Mouse (Mus musculus) midbrain, embryonic 13.5 days (tissue): ENCODE results near the gene 4930442H23Rik. TPM values are rescaled to one million over a fixed set of nuclear protein-coding genes. Genes with fewer than 3 reads are reported as not detected.
"Not testable (repeated sequence)": the region's sequence is repeated elsewhere in the genome, so short reads cannot be mapped to it uniquely, and the experiment has no call there.

Experiments
- ATAC-seq: fragments of 200-750 bp; cut with Nextera tagmentation; 2 replicates; pipeline ENCODE4 v1.8.0; 2017; ENCODE audit warnings: mild to moderate bottlenecking, moderate TSS enrichment, moderate library complexity
- H3K27ac ChIP-seq: fragments of 300-500 bp; sonication (generic); 2 replicates; pipeline ENCODE4 v1.5.1; 2015; ENCODE audit warnings: inconsistent platforms, mild to moderate bottlenecking, moderate library complexity
- H3K27me3 ChIP-seq: fragments of 300-500 bp; sonication (generic); 2 replicates; pipeline ENCODE4 v1.6.1; 2015; ENCODE audit warnings: mild to moderate bottlenecking, inconsistent platforms
- H3K36me3 ChIP-seq: fragments of 300-500 bp; sonication (generic); 2 replicates; pipeline ENCODE4 v1.6.1; 2015; ENCODE audit warnings: mild to moderate bottlenecking, inconsistent platforms
- H3K4me1 ChIP-seq: fragments of 300-500 bp; sonication (generic); replicated peaks from 2 replicates; pipeline ENCODE4 v1.6.1; 2015; ENCODE audit warnings: inconsistent platforms
- H3K4me2 ChIP-seq: fragments of 300-500 bp; sonication (generic); replicated peaks from 2 replicates; pipeline ENCODE4 v1.6.1; 2015; ENCODE audit warnings: moderate library complexity, mild to moderate bottlenecking, inconsistent platforms
- H3K4me3 ChIP-seq: fragments of 300-500 bp; sonication (generic); replicated peaks from 2 replicates; pipeline ENCODE4 v1.5.1; 2015; ENCODE audit warnings: mild to moderate bottlenecking, inconsistent platforms
- H3K9ac ChIP-seq: fragments of 300-500 bp; sonication (generic); replicated peaks from 2 replicates; pipeline ENCODE4 v1.6.1; 2015; ENCODE audit warnings: mild to moderate bottlenecking, inconsistent platforms
- H3K9me3 ChIP-seq: fragments of 300-500 bp; sonication (generic); 2 replicates; pipeline ENCODE4 v1.6.1; 2016; ENCODE audit warnings: mild to moderate bottlenecking, inconsistent platforms
- WGBS: fragments of 180-500 bp; shearing (Covaris S2); methylation state at CpG from one replicate; pipeline ENCODE4 v1.1.7; 2015; 5-methylcytosine and 5-hydroxymethylcytosine counted together
- polyA plus RNA-seq: library from polyadenylated mRNA; unstranded; fragments of >200 nt; fragmentation: Nextera tagmentation; extraction: Ambion mirVana; gene quantifications from 2 replicates; pipeline ENCODE4 v1.2.1, GENCODE M21; 2015

Gene 4930442H23Rik
- polyA plus RNA-seq, 1 experiment from 2014 or later, result 0.12 TPM

DNA sequence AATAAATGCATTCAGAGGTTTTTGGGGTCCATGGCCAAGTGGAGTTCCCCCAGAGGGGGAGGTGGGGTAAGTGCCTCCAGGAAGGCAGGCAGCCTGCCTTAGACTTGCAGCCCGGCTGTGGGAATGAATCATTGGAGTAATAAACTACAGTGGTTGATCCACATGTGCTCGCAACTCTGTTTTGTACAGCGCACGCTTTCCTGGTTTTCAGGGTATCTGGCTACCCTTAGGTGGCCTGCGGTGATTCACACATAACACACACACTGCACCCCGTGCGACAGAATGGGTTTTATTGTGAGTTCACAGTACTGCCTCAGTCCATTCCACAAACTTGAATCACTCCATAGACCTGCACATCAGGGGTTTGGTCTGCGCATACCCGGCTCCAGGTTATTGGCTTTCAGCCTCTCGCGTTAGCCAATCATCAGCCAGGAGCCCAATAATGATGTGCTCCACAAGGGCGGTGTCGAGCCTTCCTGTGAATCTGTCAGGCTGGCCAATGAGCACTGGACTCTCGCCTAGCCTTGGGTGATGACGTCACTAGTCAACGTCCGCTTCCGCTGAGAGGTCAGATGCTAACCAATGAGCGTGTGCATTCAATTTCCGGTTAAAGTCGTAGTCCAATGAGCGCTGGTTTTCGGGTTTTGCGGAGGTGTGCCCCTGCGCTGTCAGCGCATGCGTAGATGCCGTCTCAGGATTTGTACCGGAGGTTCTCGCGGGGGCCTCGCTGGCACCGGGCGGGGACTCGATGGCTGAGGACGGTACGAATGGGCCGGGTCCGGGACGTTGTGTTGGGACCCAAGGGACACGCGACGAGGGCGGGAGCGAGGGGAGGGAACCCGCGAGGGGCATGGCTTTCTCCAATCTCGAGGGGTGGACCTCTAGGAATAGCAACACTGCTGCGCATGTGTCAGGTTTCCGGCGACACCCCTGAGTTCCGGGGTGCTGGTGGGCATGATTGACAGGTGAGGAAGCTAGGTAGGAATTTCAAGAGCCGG, 1.0 kb downstream of the 4930442H23Rik start, which contains the start of gene Dapk3:
Gene Dapk3, plus strand, starts transcription at position 670 of the 998 bp plus-strand sequence.
- peaks cover 82% of the 10 kb centered on the region for H3K36me3 ChIP-seq
- peak within 1 kb of the TSS; percentile 72 for H3K9ac ChIP-seq
- H3K4me1 ChIP-seq, result peaks cover 36% of the 10 kb centered on the region
- no peaks in the 10 kb centered on the region for H3K9me3 ChIP-seq
- WGBS, result 4% methylated on average over 53 of the region's 53 CpGs
- peak within 1 kb of the TSS; percentile 64 for H3K4me2 ChIP-seq
- H3K4me3 ChIP-seq, result peak within 1 kb of the TSS; percentile 53
- H3K27me3 ChIP-seq, result no peaks in the 10 kb centered on the region
- H3K27ac ChIP-seq, result peak within 1 kb of the TSS; percentile 85
- ATAC-seq, result peak; percentile 96

DNA sequence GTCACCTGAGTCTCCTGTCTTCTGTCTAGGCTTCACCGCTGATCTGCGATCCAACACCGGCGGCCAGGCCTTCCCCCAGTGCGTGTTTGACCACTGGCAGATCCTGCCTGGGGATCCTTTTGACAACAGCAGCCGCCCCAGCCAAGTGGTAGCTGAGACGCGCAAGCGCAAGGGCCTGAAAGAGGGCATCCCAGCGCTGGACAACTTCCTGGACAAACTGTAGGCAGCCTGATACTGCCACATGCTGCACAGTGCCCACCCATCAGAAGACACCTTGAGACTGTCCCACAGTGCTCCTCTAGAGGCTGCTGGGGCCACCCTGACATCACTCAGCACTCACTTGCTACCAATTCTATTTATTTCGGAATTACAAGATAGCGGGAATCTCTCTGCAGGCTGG, 1.8 kb downstream of the 4930442H23Rik start:
- ATAC-seq, H3K4me2 ChIP-seq, H3K9me3 ChIP-seq, H3K4me3 ChIP-seq, H3K9ac ChIP-seq, H3K27me3 ChIP-seq: not testable (repeated sequence)
- WGBS, result 82% methylated on average over 12 of the region's 12 CpGs
- H3K4me1 ChIP-seq, result peaks cover 43% of the 10 kb centered on the region
- H3K27ac ChIP-seq, result peak overlapping the region; percentile 58
- H3K36me3 ChIP-seq, result peaks cover 77% of the 10 kb centered on the region

DNA sequence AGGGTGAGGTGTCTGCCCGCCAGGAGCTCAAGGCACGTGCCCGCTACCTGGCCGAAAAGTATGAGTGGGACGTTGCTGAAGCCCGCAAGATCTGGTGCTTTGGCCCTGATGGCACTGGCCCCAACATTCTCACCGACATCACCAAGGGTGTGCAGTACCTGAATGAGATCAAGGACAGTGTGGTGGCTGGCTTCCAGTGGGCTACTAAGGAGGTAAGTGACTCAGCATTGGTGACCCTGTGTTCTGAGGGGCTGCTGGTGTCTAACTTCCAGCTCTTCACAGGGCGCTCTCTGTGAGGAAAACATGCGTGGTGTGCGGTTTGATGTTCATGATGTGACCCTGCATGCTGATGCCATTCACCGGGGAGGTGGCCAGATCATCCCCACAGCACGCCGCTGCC, 2.7 kb downstream of the 4930442H23Rik start:
- no peaks in the 10 kb centered on the region for H3K9me3 ChIP-seq
- H3K36me3 ChIP-seq, result peaks cover 71% of the 10 kb centered on the region
- H3K9ac ChIP-seq, result no peak overlapping the region
- no peak for ATAC-seq
- no peak overlapping the region for H3K4me2 ChIP-seq
- 94% methylated on average over 13 of the region's 13 CpGs for WGBS
- H3K27me3 ChIP-seq, result no peaks in the 10 kb centered on the region
- H3K4me1 ChIP-seq, result peaks cover 45% of the 10 kb centered on the region
- H3K4me3 ChIP-seq, result no peak overlapping the region
- H3K27ac ChIP-seq, result no peak overlapping the region

DNA sequence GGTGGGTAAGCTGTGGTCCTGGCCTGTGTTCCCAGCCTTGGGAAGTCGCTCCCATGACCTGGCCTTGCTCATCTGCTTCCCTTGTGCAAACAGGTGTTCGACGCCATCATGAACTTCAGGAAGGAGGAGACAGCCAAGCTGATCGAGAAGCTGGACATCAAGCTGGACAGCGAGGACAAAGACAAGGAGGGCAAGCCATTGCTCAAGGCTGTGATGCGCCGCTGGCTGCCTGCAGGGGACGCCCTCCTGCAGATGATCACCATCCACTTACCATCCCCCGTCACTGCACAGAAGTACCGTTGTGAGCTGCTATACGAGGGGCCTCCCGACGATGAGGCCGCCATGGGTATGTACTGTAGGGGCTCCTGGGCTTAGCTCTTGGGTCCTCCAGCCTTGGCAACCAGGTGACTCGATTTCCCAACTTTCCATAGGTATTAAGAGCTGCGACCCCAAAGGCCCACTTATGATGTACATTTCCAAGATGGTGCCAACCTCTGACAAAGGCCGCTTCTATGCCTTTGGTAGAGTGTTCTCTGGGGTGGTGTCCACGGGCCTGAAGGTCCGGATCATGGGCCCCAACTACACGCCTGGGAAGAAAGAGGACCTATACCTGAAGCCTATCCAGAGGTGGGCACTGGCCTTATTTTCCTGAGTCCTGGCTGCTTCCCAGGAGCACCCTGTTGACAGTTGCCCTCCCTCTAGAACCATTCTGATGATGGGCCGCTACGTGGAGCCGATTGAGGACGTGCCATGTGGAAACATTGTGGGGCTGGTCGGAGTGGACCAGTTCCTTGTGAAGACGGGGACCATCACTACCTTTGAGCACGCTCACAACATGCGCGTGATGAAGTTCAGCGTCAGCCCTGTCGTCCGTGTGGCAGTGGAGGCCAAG, 4.0 kb downstream of the 4930442H23Rik start:
- Histone ChIP-seq H3K27me3 (no peaks in the 10 kb centered on the region), H3K27ac (0 out of 2 replicates have a peak overlapping the region, but pooled peaks have one; percentile 20), H3K36me3 (peaks cover 60% of the 10 kb centered on the region), H3K4me2 (no peak overlapping the region), H3K9ac (no peak overlapping the region), H3K9me3 (no peaks in the 10 kb centered on the region), H3K4me1 (peaks cover 58% of the 10 kb centered on the region), H3K4me3 (no peak overlapping the region)
- ATAC-seq, result no peak
- WGBS, result 91% methylated on average over 32 of the region's 32 CpGs

DNA sequence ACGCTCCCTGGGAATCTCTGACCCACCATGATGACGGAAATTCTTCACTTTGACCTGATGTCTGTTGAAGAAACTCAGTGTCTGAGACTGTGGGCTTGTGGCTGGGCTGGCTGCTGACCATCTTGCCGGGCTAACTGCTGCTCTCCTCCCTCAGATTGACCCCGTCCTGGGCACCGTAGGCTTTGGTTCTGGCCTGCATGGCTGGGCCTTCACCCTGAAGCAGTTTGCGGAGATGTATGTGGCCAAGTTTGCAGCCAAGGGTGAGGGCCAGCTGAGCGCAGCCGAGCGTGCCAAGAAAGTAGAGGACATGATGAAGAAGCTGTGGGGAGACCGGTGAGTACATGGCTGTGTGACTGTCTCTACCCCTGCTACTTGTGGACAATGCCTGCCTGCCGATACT, 4.7 kb downstream of the 4930442H23Rik start:
- H3K27ac ChIP-seq, result no peak overlapping the region
- no peak for ATAC-seq
- H3K4me1 ChIP-seq, result peaks cover 63% of the 10 kb centered on the region
- H3K9me3 ChIP-seq, result no peaks in the 10 kb centered on the region
- 94% methylated on average over 11 of the region's 11 CpGs for WGBS
- no peak overlapping the region for H3K4me2 ChIP-seq
- H3K9ac ChIP-seq, result no peak overlapping the region
- H3K36me3 ChIP-seq, result peaks cover 52% of the 10 kb centered on the region
- 0 out of 2 replicates have a peak overlapping the region, but pooled peaks have one; percentile 100 for H3K4me3 ChIP-seq
- H3K27me3 ChIP-seq, result no peaks in the 10 kb centered on the region

- H3K4me3 ChIP-seq, result peak overlapping the region; percentile 100
- no peak overlapping the region for H3K27ac ChIP-seq
- peak overlapping the region; percentile 99 for H3K9ac ChIP-seq
- H3K4me2 ChIP-seq, result peak overlapping the region; percentile 95
- H3K36me3 ChIP-seq, result peaks cover 51% of the 10 kb centered on the region
- H3K9me3 ChIP-seq, result no peaks in the 10 kb centered on the region
- ATAC-seq, result no peak
- 68% methylated on average over 14 of the region's 14 CpGs for WGBS
- H3K27me3 ChIP-seq, result no peaks in the 10 kb centered on the region
- H3K4me1 ChIP-seq, result peaks cover 65% of the 10 kb centered on the region
Observed at GRCm38 (mm10) chr10:81177958-81178712, 5.5 kb downstream of the 4930442H23Rik start.

DNA sequence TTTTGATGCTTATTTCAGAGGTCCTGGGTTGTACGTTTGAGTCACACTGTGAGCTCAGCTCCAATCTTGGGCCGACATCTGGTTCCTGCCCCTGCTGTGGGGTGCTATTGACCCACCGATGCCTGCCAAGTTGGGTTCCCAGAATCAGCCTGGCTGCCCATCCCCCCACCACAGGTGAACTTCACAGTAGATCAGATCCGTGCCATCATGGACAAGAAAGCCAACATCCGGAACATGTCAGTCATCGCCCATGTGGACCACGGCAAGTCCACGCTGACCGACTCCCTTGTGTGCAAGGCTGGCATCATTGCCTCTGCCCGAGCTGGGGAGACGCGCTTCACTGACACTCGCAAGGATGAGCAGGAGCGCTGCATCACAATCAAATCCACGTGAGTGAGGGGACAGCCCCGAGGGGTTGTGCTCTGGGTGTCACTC, 6.1 kb downstream of the 4930442H23Rik start:
- Histone ChIP-seq H3K27ac (peak overlapping the region; percentile 96), H3K9ac (peak overlapping the region; percentile 99), H3K36me3 (peaks cover 51% of the 10 kb centered on the region), H3K4me3 (peak overlapping the region; percentile 100), H3K27me3 (no peaks in the 10 kb centered on the region), H3K9me3 (no peaks in the 10 kb centered on the region), H3K4me1 (peaks cover 69% of the 10 kb centered on the region), H3K4me2 (peak overlapping the region; percentile 95)
- ATAC-seq, result no peak
- 13% methylated on average over 16 of the region's 16 CpGs for WGBS

DNA sequence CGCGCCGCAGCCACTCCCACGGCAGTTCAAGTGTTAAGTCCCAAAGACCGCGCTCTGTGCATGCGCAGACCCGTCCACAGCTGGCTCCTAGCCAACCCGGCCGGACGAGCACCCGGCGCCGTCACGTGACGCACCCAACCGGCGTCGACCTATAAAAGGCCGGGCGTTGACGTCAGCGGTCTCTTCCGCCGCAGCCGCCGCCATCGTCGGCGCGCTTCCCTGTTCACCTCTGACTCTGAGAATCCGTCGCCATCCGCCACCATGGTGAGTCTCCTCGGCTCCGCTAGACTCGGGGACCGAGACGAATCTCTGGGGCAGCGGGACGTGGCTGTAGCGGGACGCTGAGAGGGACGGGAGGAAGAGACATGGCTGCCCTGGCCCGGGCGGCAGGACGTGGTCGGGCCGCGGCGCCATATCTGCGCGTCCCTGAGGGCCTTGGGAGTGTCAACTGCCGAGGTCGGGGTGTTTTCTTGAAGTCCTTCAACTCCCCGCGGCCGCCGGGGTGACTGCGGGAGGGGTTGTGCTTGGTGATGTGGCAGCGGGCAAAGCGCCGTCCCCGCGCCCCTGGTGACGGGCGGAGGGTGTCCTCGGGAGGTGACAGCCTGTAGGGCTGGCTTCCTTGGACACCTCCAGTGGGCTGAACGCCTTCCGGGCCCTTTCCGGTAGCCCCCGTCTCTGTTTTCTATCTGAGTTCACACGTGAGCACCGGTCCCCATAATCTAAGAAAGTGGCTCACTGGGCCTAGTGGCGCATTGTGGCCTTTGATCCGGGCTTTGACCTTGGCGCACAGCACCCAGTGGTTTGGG, 7.0 kb downstream of the 4930442H23Rik start, which contains the start of gene Eef2:
Gene Eef2, plus strand, starts transcription at position 166 of the 806 bp plus-strand sequence.
- WGBS, result under 1% methylated on average over 77 of the region's 77 CpGs

GRCm38 (mm10) chr10:81175936-81176465, 7.6 kb downstream of the 4930442H23Rik start:
- no peaks in the 10 kb centered on the region for H3K9me3 ChIP-seq
- peak overlapping the region; percentile 55; the same call in 1 of the 2 replicates for H3K9ac ChIP-seq
- peak overlapping the region; percentile 100 for H3K4me3 ChIP-seq
- peak overlapping the region; percentile 95 for H3K4me2 ChIP-seq
- no peaks in the 10 kb centered on the region for H3K27me3 ChIP-seq
- peaks cover 61% of the 10 kb centered on the region for H3K4me1 ChIP-seq
- peak overlapping the region; percentile 96 for H3K27ac ChIP-seq
- ATAC-seq, result no peak
- H3K36me3 ChIP-seq, result peaks cover 37% of the 10 kb centered on the region
- 7% methylated on average over 13 of the region's 13 CpGs for WGBS

More for the DNA sequence above, 7.0 kb downstream of the 4930442H23Rik start, which contains the start of gene Eef2:
- Histone ChIP-seq H3K27me3 (no peaks in the 10 kb centered on the region), H3K27ac (peak within 1 kb of the TSS; percentile 96), H3K9me3 (no peaks in the 10 kb centered on the region), H3K36me3 (peaks cover 44% of the 10 kb centered on the region), H3K4me2 (peak within 1 kb of the TSS; percentile 95), H3K4me1 (peaks cover 61% of the 10 kb centered on the region), H3K9ac (peak within 1 kb of the TSS; percentile 99), H3K4me3 (peak within 1 kb of the TSS; percentile 100)
- peak; percentile 74 for ATAC-seq

DNA sequence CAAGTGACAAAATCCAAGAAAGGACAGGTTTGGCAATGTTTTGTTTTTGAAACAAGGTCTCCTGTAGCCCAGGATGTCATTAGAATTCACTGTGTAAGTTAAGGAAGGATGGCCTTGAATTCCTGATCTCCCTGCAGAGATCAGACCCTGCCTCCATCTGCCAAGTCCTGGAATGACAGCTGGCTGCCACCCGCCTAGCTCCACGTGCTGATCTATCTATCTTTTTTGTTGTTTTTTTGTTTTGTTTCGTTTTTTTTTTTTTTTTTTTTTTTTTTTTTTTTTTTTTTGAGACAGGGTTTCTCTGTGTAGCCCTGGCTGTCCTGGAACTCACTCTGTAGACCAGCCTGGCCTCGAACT, 8.3 kb downstream of the 4930442H23Rik start:
- WGBS, result 6% methylated on average over 4 of the region's 4 CpGs
- Histone ChIP-seq H3K4me2 (peak overlapping the region; percentile 95), H3K36me3 (peaks cover 30% of the 10 kb centered on the region), H3K4me3 (peak overlapping the region; percentile 41), H3K9ac (peak overlapping the region; percentile 69), H3K4me1 (peaks cover 61% of the 10 kb centered on the region), H3K27ac (peak overlapping the region; percentile 96)
- not testable (repeated sequence) for H3K27me3 ChIP-seq, H3K9me3 ChIP-seq, ATAC-seq
